Mouse (Mus musculus): ENCODE results near the gene Apip. TPM values are rescaled to one million over a fixed set of nuclear protein-coding genes. Genes with fewer than 3 reads are reported as not detected.

Apip gene
- polyA plus RNA-seq, 1 experiment from 2014 or later: 70.4 TPM

- no peak overlapping the region for H3K9ac ChIP-seq (replicated peaks; ENCODE audit: low read depth)
- no peak for ATAC-seq
- H3K4me3 ChIP-seq (ENCODE audit: low read depth, low read length): no peak overlapping the region
- no peak for DNase-seq (ENCODE audit: low spot score)
- no peaks in the 10 kb centered on the region for H3K9me3 ChIP-seq (ENCODE audit: low read length)
- H3K36me3 ChIP-seq (ENCODE audit: insufficient read depth, low read length): no peaks in the 10 kb centered on the region
- TF ChIP-seq EP300 (IDR thresholded peaks at IDR 0.05): no peak
- no peak overlapping the region for H3K27ac ChIP-seq (ENCODE audit: low read length)
- no peaks in the 10 kb centered on the region for H3K27me3 ChIP-seq (replicated peaks; ENCODE audit: insufficient read depth, low read length)
- 71% methylated on average over 6 of the region's 6 CpGs for WGBS
- H3K4me1 ChIP-seq (ENCODE audit: insufficient read depth, low read depth, low read length): no peaks in the 10 kb centered on the region
- no peak overlapping the region for H3K4me2 ChIP-seq (replicated peaks; ENCODE audit: low read depth, low read length)
These were observed 45.1 kb downstream of the Apip start for GRCm38 (mm10) chr2:103118324-103119196.

- TF ChIP-seq CTCF (IDR thresholded peaks at IDR 0.05): no peak
- no peak for TF ChIP-seq EP300 (IDR thresholded peaks at IDR 0.05)
- 74% methylated on average over 7 of the region's 7 CpGs for WGBS
- Histone ChIP-seq H3K36me3 (ENCODE audit: insufficient read depth, low read length) (no peaks in the 10 kb centered on the region), H3K9ac (replicated peaks; ENCODE audit: low read depth) (no peak overlapping the region), H3K4me2 (replicated peaks; ENCODE audit: low read depth, low read length) (no peak overlapping the region), H3K27me3 (replicated peaks; ENCODE audit: insufficient read depth, low read length) (no peaks in the 10 kb centered on the region), H3K27ac (ENCODE audit: low read length) (no peak overlapping the region), H3K4me1 (ENCODE audit: insufficient read depth, low read depth, low read length) (no peaks in the 10 kb centered on the region), H3K9me3 (ENCODE audit: low read length) (no peaks in the 10 kb centered on the region), H3K4me3 (ENCODE audit: low read depth, low read length) (no peak overlapping the region)
- DNase-seq (ENCODE audit: low spot score) (no peak), ATAC-seq (no peak)
These were observed 45.9 kb downstream of the Apip start for GRCm38 (mm10) chr2:103119197-103119854.

GRCm38 (mm10) chr2:103129676-103130075 is 56.2 kb downstream of the Apip start:
- no peak overlapping the region for H3K9ac ChIP-seq (replicated peaks; ENCODE audit: low read depth)
- no peak for TF ChIP-seq CTCF (IDR thresholded peaks at IDR 0.05)
- DNase-seq (ENCODE audit: low spot score) (no peak), ATAC-seq (no peak)
- H3K4me1 ChIP-seq (ENCODE audit: insufficient read depth, low read depth, low read length): no peaks in the 10 kb centered on the region
- no peak overlapping the region for H3K27ac ChIP-seq (ENCODE audit: low read length)
- H3K27me3 ChIP-seq (replicated peaks; ENCODE audit: insufficient read depth, low read length): no peaks in the 10 kb centered on the region
- no peaks in the 10 kb centered on the region for H3K36me3 ChIP-seq (ENCODE audit: insufficient read depth, low read length)
- H3K9me3 ChIP-seq (ENCODE audit: low read length): no peaks in the 10 kb centered on the region
- no peak overlapping the region for H3K4me2 ChIP-seq (replicated peaks; ENCODE audit: low read depth, low read length)
- WGBS: 70% methylated on average over 2 of the region's 2 CpGs
- no peak overlapping the region for H3K4me3 ChIP-seq (ENCODE audit: low read depth, low read length)

- H3K4me2 ChIP-seq (replicated peaks; ENCODE audit: low read depth, low read length): no peak overlapping the region
- WGBS: 27% methylated on average over 4 of the region's 4 CpGs
These were observed 57.7 kb downstream of the Apip start for GRCm38 (mm10) chr2:103131145-103131544.

GRCm38 (mm10) chr2:103138529-103139265 is 65.2 kb downstream of the Apip start:
- ATAC-seq (peak; percentile 97), DNase-seq (ENCODE audit: low spot score) (peak; percentile 92)
- H3K27me3 ChIP-seq (replicated peaks; ENCODE audit: insufficient read depth, low read length): no peaks in the 10 kb centered on the region
- H3K9ac ChIP-seq (replicated peaks; ENCODE audit: low read depth): no peak overlapping the region
- H3K4me2 ChIP-seq (replicated peaks; ENCODE audit: low read depth, low read length): no peak overlapping the region
- no peaks in the 10 kb centered on the region for H3K36me3 ChIP-seq (ENCODE audit: insufficient read depth, low read length)
- TF ChIP-seq EP300 (IDR thresholded peaks at IDR 0.05) (peak; percentile 61), CTCF (IDR thresholded peaks at IDR 0.05) (peak; percentile 60)
- 23% methylated on average over 8 of the region's 8 CpGs for WGBS
- H3K4me3 ChIP-seq (ENCODE audit: low read depth, low read length): no peak overlapping the region
- H3K27ac ChIP-seq (ENCODE audit: low read length): peak overlapping the region; percentile 38; the same call in 1 of the 2 replicates
- H3K4me1 ChIP-seq (ENCODE audit: insufficient read depth, low read depth, low read length): no peaks in the 10 kb centered on the region
- no peaks in the 10 kb centered on the region for H3K9me3 ChIP-seq (ENCODE audit: low read length)

More at GRCm38 (mm10) chr2:103131145-103131544, 57.7 kb downstream of the Apip start:
- Histone ChIP-seq H3K36me3 (ENCODE audit: insufficient read depth, low read length) (no peaks in the 10 kb centered on the region), H3K27ac (ENCODE audit: low read length) (no peak overlapping the region), H3K9ac (replicated peaks; ENCODE audit: low read depth) (no peak overlapping the region), H3K27me3 (replicated peaks; ENCODE audit: insufficient read depth, low read length) (no peaks in the 10 kb centered on the region), H3K9me3 (ENCODE audit: low read length) (no peaks in the 10 kb centered on the region), H3K4me1 (ENCODE audit: insufficient read depth, low read depth, low read length) (no peaks in the 10 kb centered on the region), H3K4me3 (ENCODE audit: low read depth, low read length) (no peak overlapping the region)
- no peak for TF ChIP-seq EP300 (IDR thresholded peaks at IDR 0.05)
- peak; percentile 47; the same call in 1 of the 2 replicates for TF ChIP-seq CTCF (IDR thresholded peaks at IDR 0.05)
- no peak for DNase-seq (ENCODE audit: low spot score)
- no peak for ATAC-seq

Other genes with a start within 250 kb of the Apip start
- 44.2 and 45.2 TPM in 2 replicates for gene Cd44, start 172.0 kb upstream of the Apip start, polyA plus RNA-seq (2015; fragmentation: Nextera tagmentation; extraction: Ambion mirVana)
- 23.0 and 25.3 TPM in 2 replicates for gene Pdhx, start 162 bp upstream of the Apip start, polyA plus RNA-seq (2015; fragmentation: Nextera tagmentation; extraction: Ambion mirVana)
- gene Ehf, start 229.6 kb downstream of the Apip start, polyA plus RNA-seq (2015; fragmentation: Nextera tagmentation; extraction: Ambion mirVana): 4.9 and 5.9 TPM in 2 replicates